Mouse (Mus musculus) kidney, postnatal 10 days (tissue): ENCODE measurements around the gene Car11.

Experiments used
- DNase-seq: peaks from one replicate; pipeline ENCODE4 v3.0.0; 2021; ENCODE audit warnings: mixed read lengths

Car11 gene

DNA sequence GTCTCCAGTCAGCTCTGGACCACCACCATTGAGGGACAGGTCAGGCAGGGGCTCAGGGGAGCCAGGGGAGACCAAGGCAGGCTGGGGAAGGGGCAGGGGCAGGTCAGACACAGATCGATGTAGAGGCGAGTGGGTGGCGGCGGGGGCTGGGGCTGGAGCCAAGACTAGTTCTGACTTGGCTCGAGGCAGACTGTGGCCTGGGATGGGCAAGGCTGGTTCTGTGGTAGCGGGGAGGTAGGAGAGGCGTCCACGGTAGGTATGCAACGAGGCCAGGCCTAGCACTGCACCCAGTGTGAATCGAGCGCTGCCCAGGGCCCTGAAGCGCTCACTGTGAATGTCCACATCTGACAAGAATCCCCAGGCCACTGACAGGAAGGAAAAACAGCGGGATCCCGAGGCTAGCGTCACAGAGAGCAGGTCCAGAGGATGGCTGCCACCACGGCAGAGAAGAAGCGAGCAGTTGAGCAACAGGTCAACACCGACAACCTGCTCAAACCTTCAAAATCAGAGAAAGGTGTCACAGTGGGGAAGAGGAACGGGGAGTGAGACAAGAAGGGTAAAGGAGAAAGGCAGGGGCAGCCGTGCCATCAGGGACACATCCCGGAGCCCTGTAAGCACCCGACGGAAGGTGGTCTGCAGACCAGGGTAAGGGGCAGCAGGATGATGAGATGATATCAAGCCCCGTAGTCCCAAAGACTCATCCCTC is 11.8 kb downstream of the Car11 start:
- peak; percentile 26 for DNase-seq

DNA sequence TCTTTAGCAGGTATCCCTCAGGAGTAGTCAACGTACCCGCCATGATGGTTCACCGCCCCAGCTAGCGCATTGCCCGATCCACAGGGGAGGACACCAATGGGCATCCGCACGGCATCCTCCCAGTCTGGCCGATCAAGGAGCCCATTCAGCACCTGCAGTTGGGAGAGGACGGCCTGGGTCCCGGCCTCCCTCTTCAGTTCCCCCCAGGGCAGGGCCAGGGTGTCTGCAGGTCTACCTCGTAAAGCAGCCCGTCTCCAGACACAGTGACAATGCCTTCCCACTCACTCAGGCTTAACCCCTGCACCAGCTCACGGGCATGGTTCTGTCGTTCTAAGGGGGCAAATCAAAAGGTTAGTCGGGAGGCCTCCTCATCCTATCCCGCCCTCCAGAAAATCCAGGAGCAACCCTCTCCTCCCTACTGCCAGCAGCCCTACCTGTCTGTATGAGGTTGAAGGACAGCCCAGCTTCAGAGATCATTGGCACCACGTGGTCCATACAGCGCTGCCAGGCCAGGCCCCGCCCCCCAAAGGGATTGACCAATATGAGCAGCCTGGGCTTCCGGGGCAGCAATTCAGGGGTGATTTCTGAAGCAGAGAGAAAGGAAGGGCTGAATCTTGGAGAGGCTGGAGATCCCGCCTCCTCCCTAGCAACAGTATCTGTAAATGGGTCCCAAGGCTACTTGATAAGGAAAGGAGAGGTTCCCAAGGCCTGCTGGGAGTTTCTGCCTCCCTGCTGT is 12.5 kb downstream of the Car11 start:
- peak; percentile 76 for DNase-seq

DNA sequence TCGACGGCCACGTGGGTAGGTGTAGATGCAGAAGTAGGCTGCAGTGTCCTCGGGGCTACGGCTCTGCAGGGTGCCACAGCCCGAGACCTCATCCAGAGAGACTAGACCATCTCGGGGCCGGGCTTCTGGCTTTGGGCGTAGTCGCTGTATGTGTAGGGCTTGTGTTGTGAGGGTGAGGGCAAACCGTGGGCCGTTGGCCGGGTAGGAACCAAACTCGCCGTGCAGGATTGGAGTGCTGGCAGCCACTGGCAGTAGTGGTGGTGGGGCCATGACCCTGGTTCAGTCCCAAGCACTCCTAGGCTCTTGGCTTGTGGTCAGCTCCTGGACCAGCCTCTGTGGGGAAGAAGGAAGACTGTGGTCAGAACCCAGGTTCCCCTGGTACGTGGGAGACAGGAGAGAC is 13.8 kb downstream of the Car11 start:
- no peak for DNase-seq

DNA sequence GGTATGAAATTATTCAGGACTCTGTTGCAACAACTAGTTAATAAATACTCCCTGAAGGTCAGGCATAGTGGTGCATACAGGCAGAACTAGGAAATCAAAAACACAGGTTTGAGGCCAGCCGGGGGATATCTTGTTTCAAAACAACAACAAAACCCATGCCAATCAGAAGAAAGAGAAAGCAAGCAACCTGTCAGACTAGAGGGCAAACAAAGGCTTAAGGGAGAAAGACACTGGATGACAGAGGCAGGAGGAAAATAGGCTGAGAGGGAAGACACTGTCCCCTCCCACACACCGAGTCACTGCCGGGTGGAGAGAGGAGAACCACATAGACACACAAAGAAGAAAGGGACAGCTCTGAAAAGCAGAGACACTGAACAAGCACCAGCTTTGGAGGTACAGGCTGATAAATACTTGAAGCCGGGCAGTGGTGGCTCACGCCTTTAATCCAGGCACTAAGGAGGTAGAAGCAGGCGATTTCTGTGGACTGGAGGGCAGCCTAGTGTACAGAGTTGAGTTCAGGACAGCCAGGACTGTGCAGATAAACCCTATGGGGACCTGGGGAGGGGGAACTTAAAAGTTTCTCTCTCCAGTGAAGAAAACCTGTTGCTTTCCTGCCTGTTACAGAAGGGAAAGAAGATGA is 14.4 kb downstream of the Car11 start:
- no peak for DNase-seq

DNA sequence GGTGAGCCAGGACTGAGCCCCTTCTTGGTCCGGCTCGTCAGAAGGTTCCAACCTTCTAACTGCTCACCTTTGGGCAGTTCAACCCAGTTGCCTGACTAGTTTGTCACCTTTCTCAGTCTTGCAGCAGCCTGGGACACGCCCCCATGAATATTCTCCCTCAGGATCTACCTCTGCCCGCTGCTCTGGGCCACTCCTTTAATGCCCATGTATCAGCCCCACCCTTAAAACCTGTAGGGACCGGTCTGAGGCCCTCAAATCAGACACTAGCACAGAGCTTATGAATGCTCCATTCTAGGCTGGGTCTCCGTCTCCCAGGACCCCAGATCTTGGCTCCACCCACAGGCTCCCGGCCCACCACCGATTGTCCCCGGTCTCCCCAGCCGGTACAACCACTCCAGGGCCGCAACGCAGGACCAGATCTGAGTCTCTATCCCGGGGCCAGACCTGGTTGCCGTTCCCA is 15.0 kb downstream of the Car11 start:
- no peak for DNase-seq

DNA sequence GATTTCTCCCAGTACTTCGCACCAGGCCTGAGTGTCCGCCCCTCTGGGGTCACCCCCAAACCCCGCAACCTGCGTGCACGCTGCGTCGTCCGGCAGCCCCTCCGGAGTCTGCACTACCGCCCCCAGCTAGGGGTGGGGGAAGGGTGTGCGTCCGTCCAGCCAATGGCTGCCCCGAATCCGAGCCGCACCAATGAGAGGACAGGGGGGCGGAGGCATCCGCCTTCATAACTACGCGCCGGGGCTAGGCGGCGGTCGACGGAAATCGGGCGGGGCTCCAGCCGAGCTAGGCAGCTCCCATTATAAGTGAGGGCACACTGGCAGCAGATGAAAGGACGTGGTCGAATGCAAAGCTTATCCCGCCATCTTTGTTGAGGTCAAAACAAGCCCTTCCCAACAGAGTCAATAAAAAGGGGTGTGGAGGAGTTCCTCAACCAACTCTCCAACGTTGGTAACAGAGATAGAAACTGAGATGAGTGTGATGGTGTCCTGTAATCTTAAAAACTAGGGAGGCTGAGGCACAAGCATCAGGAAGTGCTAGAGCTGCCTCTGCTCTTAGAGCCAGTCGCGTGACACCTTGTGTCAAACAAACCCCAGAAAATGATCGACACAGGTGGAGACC is 15.6 kb downstream of the Car11 start, which contains the start of gene Rpl18:
Gene Rpl18, plus strand, starts transcription at position 368 of the 619 bp plus-strand sequence.
- peak; percentile 99 for DNase-seq

DNA sequence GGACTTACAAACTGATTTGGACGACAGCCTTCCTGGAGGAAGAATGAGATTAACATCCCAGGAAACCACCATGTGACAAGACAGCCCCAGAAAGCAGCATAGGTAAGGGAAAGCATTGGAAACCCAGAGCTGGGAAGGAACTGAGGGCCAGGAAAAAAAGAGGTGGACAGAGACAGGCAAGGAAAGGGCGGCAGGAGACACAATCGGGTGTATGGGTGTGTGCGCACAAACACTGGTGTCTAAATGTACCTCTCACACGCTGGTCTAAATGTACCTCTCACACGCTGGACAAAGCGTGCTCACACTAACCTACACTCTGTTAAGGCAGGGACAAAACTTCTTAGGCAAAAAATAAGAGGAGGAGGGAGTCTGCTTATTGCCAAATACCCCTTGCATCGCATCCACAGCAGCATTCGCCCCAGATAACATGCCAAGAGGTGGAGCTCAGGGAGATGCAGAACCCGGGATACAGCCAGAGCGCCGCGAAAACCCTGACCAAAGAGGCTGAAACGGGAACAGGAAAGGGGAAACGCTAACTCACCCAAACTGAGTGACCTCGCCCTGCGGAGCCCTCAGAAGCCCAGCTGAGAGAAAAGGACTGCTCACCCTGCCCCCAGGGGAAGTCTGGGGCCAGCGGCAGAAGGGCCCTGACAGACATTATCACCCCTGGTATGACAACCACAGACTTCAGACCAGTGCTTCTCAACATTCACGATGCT is 16.3 kb downstream of the Car11 start:
- DNase-seq, result no peak

DNA sequence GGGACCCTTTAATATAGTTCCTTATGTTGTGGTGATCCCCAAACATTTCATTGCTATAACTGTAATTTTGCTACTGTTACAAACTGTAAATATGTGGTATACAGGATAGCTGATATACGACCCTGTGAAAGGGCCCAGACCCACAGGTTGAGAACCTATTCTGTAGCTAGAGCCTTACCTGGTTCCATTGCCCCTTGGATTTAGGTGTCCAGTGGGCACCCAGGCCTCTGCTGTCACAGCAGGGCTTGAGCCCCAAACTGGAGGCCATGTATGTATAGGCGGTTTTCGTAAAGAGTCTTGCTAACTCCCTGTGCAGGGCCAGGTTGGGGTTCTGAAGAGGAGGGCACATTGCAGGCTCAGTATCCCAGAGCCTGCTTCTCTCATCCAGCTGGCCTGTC is 16.8 kb downstream of the Car11 start:
- DNase-seq, result no peak

DNA sequence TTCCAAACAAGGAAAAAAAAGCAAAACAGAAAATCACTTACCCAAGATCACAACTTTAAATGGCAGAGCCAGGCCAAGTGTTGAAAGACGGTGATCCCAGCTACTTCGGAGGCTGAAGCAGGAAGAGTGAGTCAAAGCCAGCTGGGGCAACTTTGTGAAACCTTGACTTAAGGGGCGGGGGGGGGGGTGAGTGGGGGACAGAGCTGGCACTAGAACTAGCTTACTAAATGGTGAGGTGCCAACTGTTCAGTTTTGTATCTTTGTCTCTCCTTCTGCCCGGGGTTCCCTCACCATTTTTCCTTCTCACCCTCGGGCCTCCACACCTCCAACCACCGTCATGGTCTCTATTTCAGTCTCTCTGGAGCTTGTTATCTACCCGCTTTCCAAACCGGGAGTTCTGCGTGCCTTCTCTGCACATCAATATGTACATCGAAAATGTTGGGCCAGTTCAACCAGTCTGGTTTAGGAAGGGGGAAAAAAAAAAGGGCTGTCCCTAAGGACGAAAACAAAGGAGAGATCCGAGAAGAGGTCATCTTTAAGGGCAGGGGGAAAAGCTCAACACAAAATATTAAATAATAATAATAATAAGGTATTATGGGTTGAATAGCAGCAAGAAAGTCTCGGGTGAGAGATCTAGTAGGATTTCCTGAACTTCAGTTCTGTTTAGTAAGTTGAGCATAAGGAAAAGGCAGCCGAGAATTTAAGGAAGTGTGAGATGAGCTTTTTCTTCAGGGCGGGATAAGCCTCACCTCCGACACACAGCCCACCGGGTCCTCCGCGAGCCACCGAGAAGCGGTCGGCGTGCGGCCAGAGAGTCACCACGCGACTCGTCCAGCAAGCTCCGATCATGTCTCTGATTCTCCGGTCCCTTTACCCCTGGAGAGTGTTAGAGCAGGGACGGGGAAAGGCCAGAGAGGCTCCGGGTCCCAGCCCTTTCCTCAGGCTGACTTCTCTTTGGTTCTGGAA is 17.6 kb downstream of the Car11 start:
- DNase-seq, result no peak

DNA sequence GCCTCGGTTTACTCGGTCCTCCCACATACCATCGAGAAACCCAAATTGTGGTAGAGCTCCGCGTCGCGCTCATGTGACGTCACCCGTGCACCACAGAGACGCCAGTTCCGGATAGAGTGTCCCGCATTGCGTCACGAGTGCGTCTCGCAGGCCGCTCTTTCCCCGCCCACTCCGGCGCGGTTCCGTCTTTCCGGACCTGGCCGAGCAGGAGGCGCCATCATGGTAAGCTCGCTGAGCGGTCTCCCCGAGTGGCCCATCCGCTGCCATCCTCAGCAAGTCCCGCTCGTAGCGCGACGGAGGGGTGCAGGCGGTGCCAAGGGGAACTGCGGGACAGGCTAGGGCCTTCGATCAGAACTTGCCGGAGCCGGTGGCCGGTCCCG is 18.3 kb downstream of the Car11 start, which contains the start of gene Sphk2:
Gene Sphk2, minus strand, starts transcription at position 85 of the 380 bp plus-strand sequence.
- peak; percentile 99 for DNase-seq

DNA sequence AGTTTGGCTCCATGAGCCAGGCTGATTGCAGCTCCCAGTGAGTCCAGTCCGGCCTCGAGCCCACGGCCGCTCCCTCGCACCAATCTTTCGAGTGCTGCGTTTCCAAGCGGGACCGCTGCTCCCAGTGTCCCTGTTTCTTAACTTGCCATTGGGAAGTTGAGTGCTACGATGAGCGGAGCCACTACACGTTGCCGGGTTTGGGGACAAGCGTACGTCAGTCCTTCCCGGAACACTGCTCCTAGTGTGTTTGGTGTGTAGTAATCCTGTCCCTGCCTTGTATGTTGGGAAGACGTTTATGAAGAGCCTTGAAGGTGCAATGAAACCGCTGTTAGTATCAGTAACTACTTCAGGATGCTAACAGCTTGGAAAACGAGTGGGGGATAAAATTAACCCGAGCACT is 18.7 kb downstream of the Car11 start:
- DNase-seq, result no peak

DNA sequence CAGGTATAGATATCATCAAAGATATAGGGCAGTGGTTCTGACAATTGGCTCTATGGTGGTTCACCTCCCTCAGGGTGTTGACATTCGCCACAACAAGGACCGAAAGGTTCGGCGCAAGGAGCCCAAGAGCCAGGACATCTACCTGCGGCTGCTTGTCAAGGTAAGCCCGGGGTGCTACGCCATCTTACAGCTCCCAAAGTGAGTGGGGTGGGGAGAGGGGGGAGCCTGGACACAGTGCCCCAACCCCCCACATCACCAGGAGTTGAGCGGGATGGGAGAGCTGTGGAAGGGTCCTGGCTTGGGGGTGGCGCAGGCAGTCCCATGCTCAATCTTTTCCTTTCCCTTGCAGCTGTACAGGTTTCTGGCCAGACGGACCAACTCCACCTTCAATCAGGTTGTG is 19.5 kb downstream of the Car11 start:
- DNase-seq, result no peak

DNA sequence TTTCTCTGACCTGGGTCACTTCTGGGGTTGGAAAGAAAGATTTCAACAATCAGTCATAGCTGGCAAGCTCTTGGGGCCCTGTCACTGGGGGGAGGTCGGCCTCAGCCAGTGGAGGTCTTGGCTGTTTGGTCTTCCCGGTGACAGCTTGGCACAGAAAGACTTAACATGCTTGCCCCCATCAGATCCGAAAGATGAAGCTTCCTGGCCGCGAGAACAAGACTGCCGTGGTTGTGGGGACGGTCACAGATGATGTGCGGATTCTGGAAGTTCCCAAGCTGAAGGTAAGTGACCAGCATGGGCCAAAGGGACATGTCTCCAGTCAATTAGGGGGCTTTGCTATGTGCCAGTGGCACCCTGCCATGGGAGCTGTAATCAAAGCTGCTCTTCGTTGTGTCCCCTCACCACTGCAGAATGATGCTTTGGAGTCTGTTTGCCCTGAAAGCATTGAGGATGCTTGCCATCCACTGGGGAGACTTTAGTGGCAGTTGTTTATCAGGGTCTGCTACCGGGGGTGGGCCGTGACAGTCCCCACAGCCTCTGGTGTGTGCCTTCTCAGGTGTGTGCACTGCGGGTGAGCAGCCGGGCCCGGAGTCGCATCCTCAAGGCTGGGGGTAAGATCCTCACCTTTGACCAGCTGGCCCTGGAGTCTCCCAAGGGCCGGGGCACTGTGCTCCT is 20.2 kb downstream of the Car11 start:
- DNase-seq, result no peak

DNA sequence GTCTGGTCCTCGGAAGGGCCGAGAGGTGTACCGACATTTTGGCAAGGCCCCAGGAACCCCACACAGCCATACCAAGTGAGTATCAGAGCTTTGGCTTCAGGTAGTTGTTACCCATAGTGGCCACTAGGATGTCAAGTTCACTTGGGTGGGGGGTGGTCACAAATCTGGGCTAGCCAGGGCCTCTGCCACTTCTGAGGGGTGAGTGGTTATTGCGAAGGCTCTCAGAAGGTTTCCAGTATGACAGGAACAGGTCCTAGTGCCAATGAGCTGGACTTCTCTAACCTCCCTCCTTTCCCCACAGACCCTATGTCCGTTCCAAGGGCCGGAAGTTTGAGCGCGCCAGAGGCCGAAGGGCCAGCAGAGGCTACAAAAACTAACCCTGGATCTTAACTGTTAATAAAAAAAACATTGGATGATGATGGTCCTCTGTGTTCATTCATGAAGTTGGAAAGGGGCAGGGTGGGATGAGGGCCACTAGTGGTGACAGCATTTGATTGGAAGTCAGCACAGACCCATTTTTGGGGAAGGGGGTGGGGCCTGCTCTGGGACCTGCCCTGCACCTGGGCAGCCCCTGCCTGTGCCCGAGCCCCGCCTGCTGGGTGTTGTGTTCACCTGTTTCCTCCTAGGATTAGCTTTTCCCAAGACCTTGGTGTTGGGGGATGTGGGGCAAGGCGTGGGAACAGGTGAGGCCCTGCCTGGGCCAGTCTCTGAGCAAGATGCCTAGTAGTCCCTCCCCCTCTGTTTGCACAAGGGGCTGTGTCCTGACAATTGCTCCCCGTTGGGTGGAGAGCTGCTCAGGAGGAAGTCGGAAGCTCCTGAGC is 21.0 kb downstream of the Car11 start, which contains the start of gene Fam83e:
Gene Fam83e, plus strand, starts transcription at position 800 of the 821 bp plus-strand sequence.
- no peak for DNase-seq

DNA sequence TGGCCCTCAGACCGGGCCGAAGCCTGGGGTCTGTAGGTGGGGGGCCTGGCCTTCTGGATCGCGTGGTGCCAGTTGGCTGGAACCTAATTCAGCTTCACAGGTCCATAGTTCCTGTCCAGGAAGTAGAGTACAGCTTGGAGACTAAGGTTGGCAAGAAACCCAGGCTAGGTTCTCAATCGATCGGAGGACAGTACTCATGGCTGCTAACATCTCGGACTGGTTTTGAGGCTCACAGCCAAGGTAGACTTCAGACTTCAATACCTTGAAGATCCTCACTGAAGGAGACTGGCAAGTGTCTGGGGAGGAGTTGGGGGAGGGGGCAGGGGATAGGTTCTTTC is 21.6 kb downstream of the Car11 start:
- DNase-seq, result no peak

DNA sequence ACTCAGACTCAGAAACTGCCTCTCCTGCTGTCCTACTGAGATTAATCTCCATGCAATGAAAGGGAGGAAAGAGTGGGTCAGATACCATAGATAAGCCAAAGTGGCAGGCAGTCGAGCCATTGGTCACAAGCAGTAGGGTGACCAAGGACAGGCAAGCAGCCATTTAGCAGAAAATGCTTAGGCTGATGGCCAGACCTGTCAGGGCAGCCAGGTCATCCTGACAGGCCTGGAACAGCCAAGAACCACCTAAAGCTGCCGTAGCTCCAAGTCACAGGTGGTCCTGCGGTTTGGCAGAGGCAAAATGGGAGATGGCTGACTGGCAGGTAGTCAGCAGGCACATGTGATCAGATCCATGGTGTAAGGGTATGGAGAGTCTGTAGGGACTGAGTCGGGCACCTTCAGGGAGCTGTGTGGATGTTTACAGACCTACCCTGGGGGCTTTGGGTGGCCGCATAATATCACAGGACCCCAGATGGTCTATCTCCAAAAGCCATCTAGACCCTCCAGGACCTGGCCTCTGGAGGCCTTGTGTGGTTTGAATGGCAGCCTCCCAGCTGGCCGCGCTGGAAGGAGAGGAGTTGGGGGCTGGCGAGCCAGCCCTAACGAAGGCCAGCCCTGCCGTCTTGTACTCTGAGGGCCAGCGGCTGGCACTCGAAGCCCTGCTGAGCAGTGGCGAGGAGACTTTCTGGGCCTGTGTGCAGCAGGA is 22.2 kb downstream of the Car11 start:
- DNase-seq, result no peak

DNA sequence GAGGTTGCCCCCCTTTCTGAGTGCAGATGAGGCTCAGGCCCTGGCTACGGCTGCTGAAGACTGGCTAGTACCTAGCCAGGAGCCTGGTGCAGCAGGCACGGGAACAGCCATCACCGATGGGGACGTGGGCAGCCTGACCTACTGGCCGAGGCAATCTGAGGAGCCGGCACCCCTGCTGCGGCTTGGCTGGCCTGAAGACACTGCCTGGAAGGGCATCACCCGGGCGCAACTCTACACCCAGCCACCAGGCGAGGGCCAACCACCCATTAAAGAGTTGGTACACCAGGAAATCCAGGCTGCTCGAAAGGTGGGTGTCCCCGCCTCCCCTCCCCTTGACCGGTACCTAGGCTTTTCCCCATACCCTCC is 22.7 kb downstream of the Car11 start:
- no peak for DNase-seq

DNA sequence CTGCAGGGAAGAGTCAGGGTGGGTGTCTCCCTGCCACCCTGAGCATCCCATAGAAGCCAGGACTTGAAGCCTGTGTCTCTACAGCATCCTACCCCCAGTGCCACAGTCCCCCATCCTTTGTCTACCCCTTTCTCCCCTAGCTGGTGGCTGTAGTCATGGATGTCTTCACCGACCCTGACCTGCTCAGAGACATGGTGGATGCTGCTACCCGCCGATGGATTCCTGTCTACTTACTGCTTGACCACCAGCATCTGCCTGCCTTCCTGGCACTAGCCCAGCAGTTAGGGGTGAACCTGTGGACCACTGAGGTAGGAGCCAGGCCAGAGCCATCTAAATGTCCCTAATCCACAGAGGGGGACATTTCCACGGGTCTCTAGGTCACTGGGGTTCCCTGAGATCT is 23.7 kb downstream of the Car11 start:
- DNase-seq, result no peak

DNA sequence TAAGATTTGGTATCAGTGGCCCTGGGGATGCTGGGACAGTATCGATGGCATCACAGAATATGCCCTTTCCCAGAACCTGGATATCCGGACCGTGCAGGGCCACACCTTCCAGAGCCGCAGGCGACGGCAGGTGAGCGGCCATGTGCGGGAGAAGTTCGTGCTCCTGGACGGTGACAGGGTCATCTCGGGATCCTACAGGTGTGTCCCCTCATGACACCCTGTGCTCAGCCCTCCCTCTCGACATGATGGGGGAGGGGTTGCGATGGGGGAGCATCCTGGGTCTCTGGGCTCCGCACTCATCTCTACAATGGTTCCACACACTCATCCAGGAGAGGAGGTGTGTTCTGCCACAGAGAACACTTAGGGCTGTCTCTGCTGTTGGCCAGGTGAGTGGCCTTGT is 24.1 kb downstream of the Car11 start:
- no peak for DNase-seq
